Mouse (Mus musculus) spleen, postnatal 10 days (tissue): Measurements from ENCODE around the gene Lrrc37a.
A peak's percentile ranks its signal among the peaks of the same experiment; 100 is the strongest.
"Not testable (repeated sequence)": the region's sequence is repeated elsewhere in the genome, so short reads cannot be mapped to it uniquely, and the experiment has no call there.

Experiments used
- DNase-seq, 2 experiments: peaks; one replicate each; pipeline ENCODE4 v3.0.0; 2021 to 2022; ENCODE audit warnings: low spot score in 2 of 2

Gene Lrrc37a

DNA sequence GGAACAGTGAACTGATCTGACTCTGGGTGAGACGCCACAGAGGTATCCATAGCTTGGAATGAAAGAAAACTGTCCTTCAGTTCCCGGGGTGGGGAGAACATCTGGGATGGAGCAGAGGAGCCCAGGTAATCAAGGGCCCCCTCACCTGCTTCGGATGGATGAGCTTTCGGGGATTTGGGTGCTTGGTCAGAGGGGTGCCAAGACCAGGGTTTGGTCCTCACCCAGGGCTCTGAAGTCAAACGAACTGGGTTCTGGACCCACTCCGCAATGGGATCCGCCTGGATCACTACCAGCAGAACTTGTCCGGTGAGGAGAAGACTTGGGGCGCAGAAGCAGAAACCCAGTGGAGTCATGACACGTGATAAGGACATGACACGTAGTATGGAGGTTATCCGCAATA is at the start of gene Lrrc37a:
Gene Lrrc37a (minus strand): TSS at position 101 of the 400 bp plus-strand sequence.
- DNase-seq, result no peak

DNA sequence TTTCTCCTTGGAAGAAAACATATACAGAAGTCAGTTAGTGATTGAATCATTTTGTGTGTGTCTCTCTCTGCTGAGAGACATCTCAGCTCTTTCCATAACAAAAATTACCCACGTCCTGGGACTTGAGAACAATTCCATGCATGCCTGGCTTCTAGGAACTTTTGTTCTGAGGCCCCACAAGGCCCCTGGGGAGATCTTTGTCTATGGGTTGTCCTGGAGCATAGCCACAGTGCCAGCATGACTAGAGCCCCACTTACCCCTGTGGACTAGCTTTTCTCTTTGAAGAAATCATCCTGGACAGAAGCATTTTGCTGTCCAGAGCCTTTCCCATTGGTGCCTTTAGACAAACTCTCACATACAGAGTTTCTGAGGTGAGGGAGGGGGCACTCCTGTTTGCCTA is 30.6 kb upstream of the Lrrc37a start:
- DNase-seq, result not testable (repeated sequence)

DNA sequence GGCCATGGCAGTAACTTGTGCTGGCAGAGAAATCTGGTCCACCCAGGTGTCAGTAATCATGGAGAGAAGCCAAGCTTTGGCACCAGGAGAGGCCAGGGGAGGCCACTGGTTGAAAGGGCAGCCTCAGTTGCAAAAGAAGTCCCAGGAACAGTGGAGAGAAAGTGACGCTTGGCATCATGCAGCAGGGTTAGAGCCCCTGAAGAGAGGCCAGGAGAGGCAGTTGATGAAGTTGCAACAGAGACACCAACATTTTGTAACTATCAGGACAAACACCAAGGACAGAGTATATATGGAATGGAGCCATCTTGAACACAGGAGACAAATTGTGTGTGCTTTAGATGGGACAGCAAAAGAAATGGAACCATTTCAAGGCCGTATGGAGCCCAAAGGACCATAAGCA is 7.7 kb upstream of the Lrrc37a start:
- DNase-seq, result no peak

DNA sequence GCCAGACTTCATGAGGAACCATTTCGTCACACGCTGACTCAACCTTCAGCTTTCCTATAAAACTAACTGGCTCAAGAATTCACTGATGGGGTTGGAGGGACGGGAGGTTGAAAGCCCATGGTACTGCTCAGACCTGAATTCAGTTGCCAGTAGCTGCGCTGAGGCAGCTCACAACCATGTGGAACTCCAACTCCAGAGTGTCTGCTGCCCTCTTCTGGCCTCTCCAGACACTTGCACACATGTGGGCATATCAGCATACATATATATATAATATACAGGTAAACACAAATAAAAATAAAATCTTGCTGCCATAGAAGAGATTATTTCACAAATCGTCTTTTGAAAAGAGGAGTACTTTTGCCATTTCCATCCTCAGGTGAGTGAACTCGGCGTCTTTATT is 40.0 kb downstream of the Lrrc37a start:
- peak in 1 of 2 experiments; percentile 31 for DNase-seq

DNA sequence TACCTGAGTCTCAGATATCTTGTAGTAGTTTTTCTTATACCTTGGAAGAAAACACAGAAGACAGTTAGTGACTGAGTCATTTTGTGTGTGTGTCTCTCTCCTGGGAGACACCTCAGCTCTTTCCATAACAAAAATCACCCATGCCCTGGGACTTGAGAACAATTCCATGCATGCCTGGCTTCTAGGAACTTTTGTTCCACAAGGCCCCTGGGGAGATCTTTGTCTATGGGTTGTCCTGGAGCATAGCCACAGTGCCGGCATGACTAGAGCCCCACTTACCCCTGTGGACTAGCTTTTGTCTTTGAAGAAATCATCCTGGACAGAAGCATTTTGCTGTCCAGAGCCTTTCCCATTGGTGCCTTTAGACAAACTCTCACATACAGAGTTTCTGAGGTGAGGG is 53.3 kb downstream of the Lrrc37a start:
- DNase-seq, result not testable (repeated sequence)

DNA sequence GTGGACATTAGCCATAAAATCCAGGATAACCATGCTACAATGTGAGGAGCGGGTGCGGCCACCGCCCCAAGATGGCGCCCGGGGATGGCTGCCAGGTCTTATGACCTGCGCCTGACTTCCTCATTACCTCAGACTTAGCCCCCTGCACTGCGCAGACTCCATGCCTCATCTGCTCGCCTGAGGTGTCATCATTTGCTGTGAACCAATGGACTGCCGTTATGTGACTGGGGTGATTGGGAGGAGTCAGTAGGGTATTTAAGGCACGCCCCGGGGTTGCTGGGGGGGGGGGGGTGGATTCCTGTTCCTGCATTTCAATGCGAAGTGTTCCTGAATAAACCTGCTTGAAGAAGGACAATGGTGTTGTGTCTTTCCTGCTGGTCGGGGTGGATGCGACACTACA is 54.7 kb downstream of the Lrrc37a start:
- DNase-seq, result not testable (repeated sequence)

DNA sequence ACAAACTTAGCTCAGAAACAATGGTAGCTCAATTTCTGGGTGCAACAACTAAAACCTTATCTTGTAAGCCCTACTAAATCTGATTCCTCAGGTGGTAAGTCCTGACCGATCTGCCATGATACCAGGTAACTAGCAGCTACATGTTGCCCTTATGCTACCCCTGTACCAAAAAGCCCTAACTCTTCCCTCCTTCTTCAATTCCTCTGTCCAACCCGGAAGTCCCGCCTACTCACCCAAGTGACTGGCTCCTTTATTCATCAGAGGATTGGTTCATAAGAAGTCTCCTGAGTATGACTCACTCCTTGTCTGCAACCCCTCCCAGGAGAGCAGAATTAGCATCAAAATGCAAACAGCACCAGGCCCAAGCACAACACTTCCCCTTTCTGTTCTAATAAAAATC is 60.7 kb downstream of the Lrrc37a start:
- peak in 1 of 2 experiments; percentile 30 for DNase-seq

DNA sequence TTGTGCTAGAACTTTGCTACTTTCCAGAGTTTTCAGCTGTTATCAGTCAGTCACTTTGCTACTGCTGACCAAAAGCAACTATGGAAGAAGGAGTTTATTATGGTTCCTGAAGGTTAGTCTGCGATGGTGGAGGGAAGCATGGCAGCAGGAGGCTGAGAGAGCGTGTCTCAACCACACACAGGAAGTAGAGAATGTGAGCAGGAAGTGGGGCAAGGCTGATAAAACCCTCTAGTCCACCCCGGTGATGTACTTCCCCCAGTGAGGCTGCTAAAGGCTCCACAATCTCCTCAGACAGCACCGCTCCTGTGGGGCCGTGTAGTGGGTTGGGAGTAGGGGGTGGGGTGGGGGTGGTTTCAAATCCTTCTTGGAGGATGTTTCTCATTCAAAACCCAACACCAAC is 68.1 kb downstream of the Lrrc37a start:
- peak in 1 of 2 experiments; percentile 30 for DNase-seq

DNA sequence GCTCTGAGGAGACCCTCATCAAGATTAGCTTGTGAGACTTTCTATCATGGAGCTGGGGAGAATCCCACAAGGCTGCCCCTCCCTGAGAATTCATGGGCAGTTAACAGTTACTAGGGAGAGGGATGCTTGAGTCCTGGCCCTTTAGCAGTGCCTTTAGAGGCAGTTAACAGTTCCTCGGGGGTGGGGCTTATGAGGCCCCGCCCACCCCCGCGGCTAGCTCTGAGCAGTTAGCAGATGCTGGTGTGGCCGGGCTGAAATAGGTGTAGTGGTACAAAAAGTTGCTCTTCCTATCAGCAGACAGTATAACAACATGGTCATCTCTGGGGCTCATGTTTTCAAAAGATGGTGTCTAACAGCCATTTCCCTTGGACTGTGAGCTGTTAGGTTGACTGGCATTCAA is 79.4 kb downstream of the Lrrc37a start:
- DNase-seq, result peak in 1 of 2 experiments; percentile 35

DNA sequence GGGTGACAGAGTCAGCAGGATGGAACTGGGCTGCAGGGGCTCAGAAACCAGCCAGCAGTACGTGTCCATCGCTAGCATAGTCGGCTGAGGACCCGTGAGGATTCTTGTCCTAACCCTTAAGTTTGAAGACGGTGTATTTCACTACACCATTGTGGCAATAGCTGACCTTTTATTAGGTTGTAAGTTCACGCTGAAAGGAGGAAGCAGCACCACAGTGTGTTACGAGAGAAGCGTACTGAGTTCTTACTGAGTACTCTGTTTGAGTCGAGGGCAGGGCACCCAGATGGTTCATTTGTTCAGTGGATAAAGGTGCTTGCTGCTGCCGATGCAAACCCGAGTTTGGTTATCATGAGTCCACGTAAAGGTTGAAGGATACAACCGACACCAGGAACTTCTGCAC is 84.7 kb downstream of the Lrrc37a start:
- DNase-seq, result no peak

DNA sequence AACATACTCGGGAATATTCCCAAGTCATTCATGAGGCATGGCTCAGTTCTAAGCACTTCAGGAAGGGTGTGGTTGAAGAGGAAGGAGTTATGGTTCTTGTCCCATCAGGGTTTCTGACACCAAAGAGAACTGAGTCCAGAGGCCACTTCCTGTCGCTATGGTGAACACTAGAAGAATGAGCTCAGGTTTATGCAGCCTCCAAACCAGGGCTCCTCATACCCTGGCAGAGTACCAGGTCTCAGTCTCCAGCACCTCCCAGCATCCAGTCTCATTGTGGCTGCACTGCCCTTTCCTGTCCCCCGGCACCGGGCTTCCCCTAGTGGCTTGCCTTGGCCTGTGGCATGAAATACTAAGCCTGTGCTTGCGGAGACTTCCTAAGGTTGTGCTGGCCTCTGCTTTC is 85.2 kb downstream of the Lrrc37a start:
- no peak for DNase-seq

DNA sequence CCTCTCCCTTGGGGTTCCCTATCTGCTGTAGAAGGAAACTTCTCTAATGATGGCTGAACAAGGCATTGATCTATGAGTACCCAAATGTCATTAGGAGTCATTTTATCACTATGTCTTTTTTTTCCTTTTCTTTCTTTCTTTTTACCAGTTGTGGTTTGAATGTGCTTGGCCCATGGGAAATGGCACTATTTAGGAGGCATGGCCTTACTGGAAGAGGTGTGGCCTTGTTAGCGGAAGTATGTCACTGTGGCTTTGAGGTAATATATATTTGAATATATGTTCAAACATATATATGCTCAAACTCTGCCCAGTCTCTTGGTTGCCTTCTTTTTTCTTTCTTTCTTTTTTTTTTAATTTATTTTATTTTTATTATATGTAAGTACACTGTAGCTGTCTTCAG is 90.9 kb downstream of the Lrrc37a start:
- DNase-seq, result no peak

DNA sequence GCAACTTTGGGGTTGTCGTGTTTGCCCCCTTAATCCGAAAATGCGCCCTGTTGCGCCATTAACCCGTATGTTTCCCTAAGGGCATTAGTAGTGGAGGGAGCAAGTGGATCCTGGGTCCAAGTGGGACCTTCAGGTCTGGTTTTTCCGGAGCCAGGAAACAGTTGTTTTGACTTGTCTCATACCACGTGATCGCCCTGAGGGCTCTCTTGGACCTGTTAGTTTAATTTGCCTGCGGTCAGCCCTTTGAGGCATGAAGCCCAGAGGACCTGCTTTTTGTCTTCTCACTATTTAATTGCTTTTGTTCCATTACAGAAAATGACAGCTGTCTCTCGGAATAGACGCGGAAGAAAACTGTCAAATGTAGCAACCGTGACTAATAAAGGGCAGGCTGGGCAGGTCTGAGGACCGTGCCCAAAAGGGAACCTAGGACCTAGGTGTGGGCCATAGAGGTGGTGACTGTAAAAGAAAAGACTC is 91.4 kb downstream of the Lrrc37a start:
- peak in 1 of 2 experiments; percentile 67 for DNase-seq

DNA sequence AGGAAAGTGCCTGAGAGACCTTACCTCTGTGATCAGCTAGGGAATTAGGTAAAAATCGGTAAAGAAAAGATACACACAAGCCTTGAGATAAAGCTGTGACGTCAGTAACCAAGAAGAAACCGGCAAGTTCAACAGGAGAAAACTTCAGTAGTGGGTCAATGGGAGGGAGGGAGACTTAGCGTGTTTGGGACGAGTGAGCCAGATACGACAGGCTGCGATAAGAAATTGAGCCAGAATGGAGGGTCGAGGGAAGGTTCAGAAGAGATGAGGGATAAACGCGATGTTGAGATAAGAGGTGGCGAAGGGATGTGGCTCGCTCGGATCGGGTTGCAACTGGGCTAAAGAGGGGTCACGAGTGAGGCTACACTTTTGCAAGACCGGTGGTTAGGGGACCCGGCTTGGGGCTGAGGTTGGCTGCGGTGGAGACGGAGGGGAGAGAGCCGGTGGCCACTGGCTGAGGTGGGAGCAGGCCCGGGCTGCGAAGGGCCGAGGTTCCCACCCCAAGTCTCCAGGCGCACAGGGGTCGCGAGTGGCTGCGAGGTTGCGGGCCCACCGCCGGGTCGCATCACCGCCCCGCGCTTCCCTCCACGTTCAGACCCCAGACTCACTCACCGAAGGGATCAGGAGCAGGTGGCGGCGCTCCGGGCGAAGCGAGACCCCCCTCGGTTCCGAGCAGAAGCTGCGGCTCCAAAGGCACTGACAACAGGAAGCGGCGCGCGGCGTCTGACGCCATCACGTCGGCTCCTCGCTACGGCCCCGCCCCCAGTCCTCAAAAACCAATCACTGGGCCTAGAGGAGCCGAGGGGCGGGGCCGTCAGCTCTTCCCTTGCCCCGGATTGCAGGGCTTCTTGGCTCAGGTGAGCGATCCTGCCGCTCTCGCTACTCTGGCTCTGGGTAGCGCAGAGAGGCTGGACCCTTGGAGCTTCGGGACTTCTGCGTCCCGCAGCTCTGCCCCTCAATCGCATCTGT is 92.1 kb downstream of the Lrrc37a start, which contains the start of gene Plekhm1:
Gene Plekhm1 (minus strand): TSS at position 707 of the 969 bp plus-strand sequence.
- peak; percentile 89 to 98 for DNase-seq

DNA sequence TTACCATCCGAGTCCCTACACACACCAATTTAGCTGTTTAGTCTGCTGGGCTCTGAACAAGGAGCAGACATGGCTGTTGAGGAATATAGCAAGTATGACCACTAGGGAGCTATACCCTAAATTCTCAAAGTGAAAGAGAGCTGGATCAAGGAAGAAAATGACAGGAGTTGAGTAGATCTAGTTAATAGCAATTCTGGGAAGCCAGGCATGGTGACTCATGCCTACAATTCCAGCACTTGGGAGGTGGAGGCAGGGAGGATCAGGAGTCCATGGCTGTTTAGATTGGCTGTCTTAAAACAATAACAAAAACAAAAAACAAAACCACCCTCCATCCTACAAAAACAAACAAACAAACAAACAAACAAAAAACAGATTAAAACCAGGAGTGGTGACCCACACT is 93.1 kb downstream of the Lrrc37a start:
- no peak for DNase-seq

DNA sequence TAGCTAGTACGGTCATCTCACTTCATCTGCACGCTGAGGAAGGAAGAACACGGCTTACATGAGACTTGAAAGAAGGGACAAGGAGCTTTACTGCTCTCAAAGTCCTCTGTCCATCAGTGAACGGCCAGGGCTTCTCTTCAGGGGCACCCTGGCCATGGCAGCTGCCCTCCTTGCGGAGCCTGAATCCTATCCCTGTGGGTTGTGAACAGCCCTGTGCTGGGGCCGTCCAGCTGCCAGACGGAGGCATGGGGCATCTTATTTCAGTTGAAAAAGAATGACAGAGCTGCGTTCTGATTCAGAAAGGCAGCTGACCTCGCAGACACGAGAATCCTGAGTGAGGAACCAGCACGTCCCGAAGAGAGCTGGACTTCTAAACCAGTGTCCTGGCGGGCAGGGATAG is 95.5 kb downstream of the Lrrc37a start:
- DNase-seq, result no peak

DNA sequence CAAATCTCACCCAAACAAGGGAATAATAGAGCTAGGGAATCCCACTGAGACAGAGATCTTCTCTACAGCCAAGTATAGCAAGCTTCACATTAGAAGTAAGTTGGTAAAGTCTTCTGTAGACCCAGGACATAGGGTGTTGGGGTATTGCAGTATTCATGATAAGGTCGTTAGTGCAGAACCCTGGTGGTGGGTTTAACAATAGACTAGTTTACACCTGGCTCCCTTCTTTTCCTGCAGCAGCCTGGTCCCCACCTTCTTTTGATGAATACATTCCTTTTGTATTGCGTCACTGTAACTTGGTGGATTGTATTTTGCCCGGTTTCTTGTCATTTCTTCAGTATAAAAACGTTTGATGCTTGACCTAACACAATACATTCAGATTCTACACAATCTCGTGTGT is 97.3 kb downstream of the Lrrc37a start:
- DNase-seq, result not testable (repeated sequence)

DNA sequence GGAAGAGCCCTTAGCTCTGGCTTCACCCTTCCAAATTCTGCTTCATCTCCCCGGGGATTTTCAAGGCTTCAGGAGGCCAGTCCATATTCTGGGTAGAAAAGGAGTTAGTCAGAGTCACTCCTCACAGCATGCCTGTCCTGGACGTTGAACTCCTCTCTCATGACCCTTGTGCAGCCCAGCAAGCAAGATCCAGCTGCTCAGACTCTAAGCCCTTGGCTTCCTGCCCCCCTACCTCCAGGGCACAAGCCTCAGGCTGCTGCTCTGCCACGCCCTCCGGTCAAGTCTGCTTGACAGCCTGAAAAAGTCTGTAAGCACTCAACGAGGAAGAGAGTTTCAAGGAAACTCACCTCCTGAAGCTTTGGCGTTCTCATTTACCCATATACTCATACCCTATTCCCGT is 97.8 kb downstream of the Lrrc37a start:
- no peak for DNase-seq

DNA sequence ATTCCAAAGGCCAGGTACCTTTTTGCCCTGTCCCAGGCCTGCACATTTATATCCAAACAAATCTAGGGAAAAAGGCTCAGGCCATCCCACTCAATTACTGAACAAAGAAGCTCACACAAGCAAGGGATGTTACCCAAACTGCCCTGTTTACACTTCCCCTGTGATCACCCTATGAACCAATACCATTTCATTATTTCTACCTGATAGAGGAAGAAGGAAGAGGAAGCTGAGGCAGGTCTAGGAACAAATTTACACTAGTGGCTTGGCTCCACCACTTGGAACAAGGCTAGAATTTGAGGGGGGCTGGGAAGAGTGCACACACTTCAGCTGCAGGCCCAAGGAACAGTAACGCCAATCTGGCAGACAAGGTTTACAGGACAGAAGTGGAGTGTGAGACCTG is 98.6 kb downstream of the Lrrc37a start:
- DNase-seq, result no peak

DNA sequence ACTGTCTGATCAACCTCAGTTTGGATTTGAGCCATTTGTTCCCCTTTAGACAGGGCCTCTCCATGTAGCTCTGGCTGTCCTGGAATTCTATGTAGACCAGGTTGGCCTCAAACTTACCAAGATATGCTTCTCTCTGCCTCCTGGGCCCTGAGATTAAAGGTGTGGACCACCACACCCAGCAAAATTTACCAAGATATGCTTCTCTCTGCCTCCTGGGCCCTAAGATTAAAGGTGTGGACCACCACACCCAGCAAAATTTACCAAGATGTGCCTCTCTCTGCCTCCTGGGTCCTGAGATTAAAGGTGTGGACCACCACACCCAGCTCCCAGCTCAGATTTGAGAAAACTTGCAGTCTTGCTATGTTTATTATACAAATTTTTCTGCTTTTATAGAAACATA is 99.8 kb downstream of the Lrrc37a start:
- DNase-seq, result no peak

DNA sequence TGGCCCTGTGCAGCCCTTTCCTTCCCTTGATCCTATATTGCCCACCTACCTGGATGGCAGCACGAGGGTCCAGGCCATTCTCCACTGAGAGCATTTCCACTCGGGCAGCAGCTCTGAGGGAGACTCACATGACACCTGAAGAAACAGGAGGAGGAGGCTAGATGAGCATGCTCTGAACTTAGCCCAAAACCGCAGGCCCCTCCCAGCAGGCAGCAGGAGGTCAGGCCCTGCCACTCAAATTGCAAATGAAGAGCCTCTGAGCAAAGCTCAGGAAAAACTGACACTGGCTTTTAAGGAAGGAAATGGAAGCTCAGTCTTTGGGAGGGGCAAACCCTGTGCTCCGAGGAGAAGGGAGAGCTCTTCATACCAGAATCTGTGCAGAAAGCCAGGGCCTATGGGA is 100.6 kb downstream of the Lrrc37a start:
- DNase-seq, result no peak

DNA sequence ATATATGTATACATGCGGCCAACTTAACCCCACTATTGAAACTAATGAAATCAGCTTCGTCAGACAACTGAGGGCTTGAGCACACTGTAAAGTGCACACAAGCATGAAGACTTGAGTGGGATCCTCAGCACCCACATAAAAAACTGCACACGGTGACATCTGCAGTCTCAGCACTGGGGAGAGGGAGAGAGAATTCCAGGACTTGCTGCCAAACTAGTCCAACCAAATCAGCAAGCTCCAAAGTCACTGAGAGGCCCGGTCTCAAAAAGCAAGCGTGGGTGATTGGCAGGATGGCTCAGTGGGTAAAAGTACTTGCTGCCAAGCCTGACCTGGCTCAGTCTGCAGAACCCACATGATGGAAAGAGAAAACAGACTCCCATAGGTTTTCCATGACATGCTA is 101.7 kb downstream of the Lrrc37a start:
- no peak for DNase-seq

DNA sequence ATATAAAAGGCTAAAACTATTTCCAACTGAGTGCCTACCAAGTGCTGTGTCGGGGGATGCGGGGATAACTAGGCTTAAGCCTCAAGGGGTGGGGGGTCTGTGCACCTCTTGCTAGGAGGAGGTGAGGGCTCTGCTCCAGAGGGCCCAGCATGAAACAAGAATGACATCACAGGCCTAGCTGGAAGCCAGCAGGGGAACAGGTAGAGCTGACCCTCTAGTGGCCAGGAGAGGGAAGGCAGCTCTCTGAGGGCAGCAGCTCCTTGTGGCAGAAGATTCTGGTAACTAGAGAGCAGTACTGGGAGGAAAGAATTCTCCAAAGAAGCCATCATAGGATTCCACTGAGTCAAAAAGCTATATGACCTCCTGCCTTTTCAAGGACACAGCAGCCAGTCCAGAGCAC is 102.2 kb downstream of the Lrrc37a start:
- peak; percentile 26 to 72 for DNase-seq
